Mouse (Mus musculus): Measurements from ENCODE around the gene Saysd1. TPM values are rescaled to one million over a fixed set of nuclear protein-coding genes. Genes with fewer than 3 reads are reported as not detected.
A peak's percentile ranks its signal among the peaks of the same experiment; 100 is the strongest.

Gene Saysd1
- polyA plus RNA-seq, 1 experiment from 2014 or later, result 3.8 TPM

GRCm38 (mm10) chr14:20164438-20164837 lies 26.1 kb upstream of the Saysd1 start:
- Histone ChIP-seq H3K27ac (replicated peaks) (no peak overlapping the region; the same call in 1 of the 2 replicates), H3K9ac (no peak overlapping the region), H3K9me3 (replicated peaks) (no peaks in the 10 kb centered on the region), H3K4me2 (peak overlapping the region; percentile 18; the same call in 1 of the 2 replicates), H3K27me3 (no peaks in the 10 kb centered on the region), H3K36me3 (replicated peaks) (no peaks in the 10 kb centered on the region), H3K4me1 (replicated peaks) (peaks cover 79% of the 10 kb centered on the region), H3K4me3 (replicated peaks) (no peak overlapping the region)
- no peak for ATAC-seq (ENCODE audit: insufficient read depth)
- 72% methylated on average over 7 of the region's 7 CpGs for WGBS (ENCODE audit: insufficient replicate concordance)

DNA sequence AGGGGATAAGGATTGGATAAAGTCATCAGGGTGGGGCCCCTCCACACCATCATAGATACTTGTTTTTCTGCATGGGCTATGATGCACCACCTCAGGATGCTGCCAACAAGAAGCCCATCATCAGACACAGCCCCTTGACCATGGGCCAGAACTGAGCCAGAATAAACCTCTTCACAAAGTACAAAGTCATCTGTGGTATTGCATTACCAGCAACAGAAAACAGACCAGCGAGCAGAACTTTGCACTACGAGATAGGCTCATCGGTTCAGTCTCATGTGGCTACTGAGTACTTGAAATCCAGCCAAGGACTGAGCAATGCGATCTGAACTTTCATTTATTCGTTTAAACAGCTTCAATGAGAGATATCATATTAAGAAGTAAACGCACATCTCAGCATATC lies 24.4 kb upstream of the Saysd1 start:
- peak overlapping the region; percentile 68 for H3K27ac ChIP-seq (replicated peaks)
- no peak overlapping the region for H3K4me3 ChIP-seq (replicated peaks)
- H3K4me1 ChIP-seq (replicated peaks), result peaks cover 74% of the 10 kb centered on the region
- ATAC-seq (ENCODE audit: insufficient read depth), result peak; percentile 22
- no peaks in the 10 kb centered on the region for H3K36me3 ChIP-seq (replicated peaks)
- H3K9me3 ChIP-seq (replicated peaks), result no peaks in the 10 kb centered on the region
- H3K9ac ChIP-seq, result no peak overlapping the region
- 69% methylated on average over 6 of the region's 6 CpGs for WGBS (ENCODE audit: insufficient replicate concordance)
- H3K27me3 ChIP-seq, result no peaks in the 10 kb centered on the region
- H3K4me2 ChIP-seq, result no peak overlapping the region

GRCm38 (mm10) chr14:20158727-20159681 lies 20.7 kb upstream of the Saysd1 start:
- Histone ChIP-seq H3K27me3 (no peaks in the 10 kb centered on the region), H3K9me3 (replicated peaks) (no peaks in the 10 kb centered on the region), H3K4me2 (no peak overlapping the region), H3K9ac (no peak overlapping the region), H3K36me3 (replicated peaks) (no peaks in the 10 kb centered on the region), H3K4me3 (replicated peaks) (no peak overlapping the region), H3K27ac (replicated peaks) (no peak overlapping the region), H3K4me1 (replicated peaks) (peaks cover 52% of the 10 kb centered on the region)
- ATAC-seq (ENCODE audit: insufficient read depth), result no peak
- WGBS (ENCODE audit: insufficient replicate concordance), result 62% methylated on average over 8 of the region's 8 CpGs

DNA sequence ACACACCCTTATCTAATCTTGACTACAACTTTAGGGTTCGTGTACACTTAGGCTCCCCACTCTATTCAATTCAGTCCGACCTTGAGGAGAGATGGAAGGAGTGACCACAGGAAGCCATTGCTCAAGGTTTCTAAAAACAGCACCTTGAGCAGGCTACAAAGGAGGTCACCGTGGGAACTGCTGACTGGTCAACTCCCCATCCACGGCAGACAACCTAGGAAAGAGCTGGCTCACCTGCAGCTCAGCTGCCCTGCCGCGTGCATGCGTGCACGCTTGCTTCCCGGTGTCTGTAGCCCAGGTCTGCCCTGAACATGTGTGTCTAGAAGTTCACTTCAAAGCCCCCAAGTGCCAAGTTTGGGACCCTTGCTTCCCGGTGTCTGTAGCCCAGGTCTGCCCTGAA lies 19.3 kb upstream of the Saysd1 start:
- H3K9me3 ChIP-seq (replicated peaks), result no peaks in the 10 kb centered on the region
- H3K4me2 ChIP-seq, result no peak overlapping the region
- no peak overlapping the region for H3K4me3 ChIP-seq (replicated peaks)
- 73% methylated on average over 10 of the region's 10 CpGs for WGBS (ENCODE audit: insufficient replicate concordance)
- no peak for ATAC-seq (ENCODE audit: insufficient read depth)
- no peaks in the 10 kb centered on the region for H3K36me3 ChIP-seq (replicated peaks)
- H3K4me1 ChIP-seq (replicated peaks), result peaks cover 39% of the 10 kb centered on the region
- H3K27me3 ChIP-seq, result no peaks in the 10 kb centered on the region
- no peak overlapping the region for H3K27ac ChIP-seq (replicated peaks)
- no peak overlapping the region for H3K9ac ChIP-seq

- 74% methylated on average over 10 of the region's 10 CpGs for WGBS (ENCODE audit: insufficient replicate concordance)
- no peak for ATAC-seq (ENCODE audit: insufficient read depth)
- H3K4me1 ChIP-seq (replicated peaks), result peaks cover 25% of the 10 kb centered on the region
- H3K36me3 ChIP-seq (replicated peaks), result no peaks in the 10 kb centered on the region
- H3K4me3 ChIP-seq (replicated peaks), result no peak overlapping the region
- H3K9ac ChIP-seq, result no peak overlapping the region
- no peaks in the 10 kb centered on the region for H3K9me3 ChIP-seq (replicated peaks)
- H3K27me3 ChIP-seq, result no peaks in the 10 kb centered on the region
- H3K27ac ChIP-seq (replicated peaks), result no peak overlapping the region
- H3K4me2 ChIP-seq, result no peak overlapping the region
These were observed 17.4 kb upstream of the Saysd1 start for GRCm38 (mm10) chr14:20155718-20156117.

- no peaks in the 10 kb centered on the region for H3K36me3 ChIP-seq (replicated peaks)
- 67% methylated on average over 4 of the region's 4 CpGs for WGBS (ENCODE audit: insufficient replicate concordance)
- H3K9ac ChIP-seq, result no peak overlapping the region
- no peak overlapping the region for H3K4me2 ChIP-seq
- H3K4me3 ChIP-seq (replicated peaks), result no peak overlapping the region
- no peaks in the 10 kb centered on the region for H3K9me3 ChIP-seq (replicated peaks)
- ATAC-seq (ENCODE audit: insufficient read depth), result no peak
- H3K27ac ChIP-seq (replicated peaks), result no peak overlapping the region
- H3K4me1 ChIP-seq (replicated peaks), result peaks cover 24% of the 10 kb centered on the region
- H3K27me3 ChIP-seq, result no peaks in the 10 kb centered on the region
These were observed 16.6 kb upstream of the Saysd1 start for GRCm38 (mm10) chr14:20154937-20155336.

GRCm38 (mm10) chr14:20154245-20154644 lies 15.9 kb upstream of the Saysd1 start:
- Histone ChIP-seq H3K4me3 (replicated peaks) (no peak overlapping the region), H3K27me3 (no peaks in the 10 kb centered on the region), H3K9me3 (replicated peaks) (no peaks in the 10 kb centered on the region), H3K4me1 (replicated peaks) (peaks cover 17% of the 10 kb centered on the region), H3K9ac (no peak overlapping the region), H3K4me2 (no peak overlapping the region), H3K27ac (replicated peaks) (no peak overlapping the region), H3K36me3 (replicated peaks) (no peaks in the 10 kb centered on the region)
- ATAC-seq (ENCODE audit: insufficient read depth), result no peak
- 47% methylated on average over 7 of the region's 7 CpGs for WGBS (ENCODE audit: insufficient replicate concordance)

DNA sequence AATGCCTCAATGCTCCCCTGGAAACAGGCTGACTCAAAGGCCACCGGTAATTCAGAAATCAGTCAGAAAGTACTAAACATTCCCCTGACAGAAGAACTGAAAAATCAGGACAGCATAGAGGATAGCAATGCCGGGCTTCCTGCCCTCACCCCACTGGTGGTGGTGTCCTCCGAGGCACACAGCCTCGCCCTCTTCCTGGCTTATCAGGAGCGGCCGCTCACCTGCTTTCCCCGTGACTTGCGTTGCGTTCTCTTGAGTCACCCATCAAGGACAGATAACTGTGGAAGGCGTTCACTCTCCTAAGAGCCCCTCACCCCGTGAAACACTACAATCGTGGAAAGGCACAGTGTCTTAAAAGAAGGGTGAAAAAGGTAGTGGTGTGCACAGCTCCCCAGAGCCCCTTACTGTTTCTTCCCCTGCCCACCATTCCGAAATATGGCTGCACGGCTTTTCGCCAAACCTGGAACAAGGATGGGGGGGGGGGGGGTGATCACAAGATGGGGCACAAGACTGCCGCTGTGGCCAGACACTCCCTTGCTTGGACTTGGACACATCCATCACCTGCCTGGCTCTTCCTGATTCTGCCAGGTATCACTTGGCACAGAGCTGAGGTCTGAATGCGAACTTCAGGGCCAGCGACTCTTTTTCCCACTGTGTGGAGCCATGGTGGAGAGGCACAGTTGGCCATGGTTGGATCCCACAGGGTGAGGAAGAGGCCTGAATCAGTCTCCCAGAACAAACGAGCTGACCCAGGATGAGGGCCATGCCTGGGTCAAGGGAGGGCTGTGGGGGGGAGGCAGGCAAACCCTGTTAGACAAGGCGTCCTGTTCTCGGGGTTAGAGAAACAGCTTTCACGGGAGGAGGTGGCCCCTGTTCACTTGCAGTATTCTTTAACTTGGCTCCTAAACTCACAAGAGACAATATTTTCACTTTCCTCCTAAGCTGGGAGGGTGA lies 11.1 kb upstream of the Saysd1 start:
- no peak for ATAC-seq (ENCODE audit: insufficient read depth)
- Histone ChIP-seq H3K4me3 (replicated peaks) (no peak overlapping the region), H3K27ac (replicated peaks) (no peak overlapping the region), H3K36me3 (replicated peaks) (peaks cover 21% of the 10 kb centered on the region), H3K9ac (no peak overlapping the region), H3K27me3 (no peaks in the 10 kb centered on the region), H3K9me3 (replicated peaks) (no peaks in the 10 kb centered on the region), H3K4me2 (no peak overlapping the region), H3K4me1 (replicated peaks) (peaks cover 5% of the 10 kb centered on the region; the same call in 1 of the 2 replicates)
- 60% methylated on average over 22 of the region's 22 CpGs for WGBS (ENCODE audit: insufficient replicate concordance)

DNA sequence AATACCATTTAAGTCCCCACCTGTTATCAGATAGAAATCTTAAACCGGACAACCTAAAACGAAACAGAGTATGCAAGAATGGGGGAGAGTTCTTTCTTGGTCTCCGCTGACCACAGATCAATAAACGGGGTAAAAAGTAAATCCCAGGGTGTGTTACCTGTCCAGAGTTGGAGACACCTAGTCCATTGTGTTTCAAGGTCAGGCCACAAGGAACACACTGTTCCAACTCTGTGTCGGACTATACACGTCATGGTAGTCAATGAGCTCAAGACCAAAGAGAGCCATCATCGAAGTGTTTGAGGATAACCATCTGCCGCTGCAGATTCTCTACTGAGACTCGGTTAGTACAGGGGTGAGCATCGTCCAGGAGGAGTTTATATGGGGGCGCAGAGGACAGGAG lies 10.2 kb upstream of the Saysd1 start:
- H3K27ac ChIP-seq (replicated peaks), result no peak overlapping the region
- no peak overlapping the region for H3K4me3 ChIP-seq (replicated peaks)
- H3K4me1 ChIP-seq (replicated peaks), result no peaks in the 10 kb centered on the region
- H3K36me3 ChIP-seq (replicated peaks), result peaks cover 29% of the 10 kb centered on the region
- H3K9me3 ChIP-seq (replicated peaks), result no peaks in the 10 kb centered on the region
- no peak overlapping the region for H3K9ac ChIP-seq
- WGBS (ENCODE audit: insufficient replicate concordance), result 83% methylated on average over 11 of the region's 11 CpGs
- ATAC-seq (ENCODE audit: insufficient read depth), result no peak
- H3K4me2 ChIP-seq, result no peak overlapping the region
- no peaks in the 10 kb centered on the region for H3K27me3 ChIP-seq

DNA sequence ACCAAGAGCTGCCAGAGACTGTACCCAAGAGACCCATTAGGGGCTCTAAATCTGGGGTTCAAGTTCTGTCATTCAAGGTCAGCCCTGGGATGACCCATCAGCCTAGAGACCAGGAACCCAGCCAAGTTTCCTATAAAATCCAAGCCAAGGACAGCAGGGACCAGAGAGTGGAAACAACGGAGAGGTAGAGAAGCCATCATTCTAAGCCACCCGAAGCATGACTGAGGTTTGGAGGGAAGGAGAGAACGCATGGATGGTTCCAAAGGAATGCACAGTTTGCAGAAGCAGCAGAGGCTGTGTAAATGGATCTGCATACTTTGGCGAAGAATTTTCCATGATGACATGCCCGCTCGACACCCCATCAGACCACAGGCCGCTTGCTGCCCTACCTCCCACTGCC lies 9.5 kb upstream of the Saysd1 start:
- Histone ChIP-seq H3K9me3 (replicated peaks) (no peaks in the 10 kb centered on the region), H3K27ac (replicated peaks) (no peak overlapping the region), H3K27me3 (no peaks in the 10 kb centered on the region), H3K9ac (no peak overlapping the region), H3K4me3 (replicated peaks) (no peak overlapping the region), H3K4me2 (no peak overlapping the region), H3K36me3 (replicated peaks) (peaks cover 36% of the 10 kb centered on the region), H3K4me1 (replicated peaks) (no peaks in the 10 kb centered on the region)
- no peak for ATAC-seq (ENCODE audit: insufficient read depth)
- WGBS (ENCODE audit: insufficient replicate concordance), result 83% methylated on average over 7 of the region's 7 CpGs

DNA sequence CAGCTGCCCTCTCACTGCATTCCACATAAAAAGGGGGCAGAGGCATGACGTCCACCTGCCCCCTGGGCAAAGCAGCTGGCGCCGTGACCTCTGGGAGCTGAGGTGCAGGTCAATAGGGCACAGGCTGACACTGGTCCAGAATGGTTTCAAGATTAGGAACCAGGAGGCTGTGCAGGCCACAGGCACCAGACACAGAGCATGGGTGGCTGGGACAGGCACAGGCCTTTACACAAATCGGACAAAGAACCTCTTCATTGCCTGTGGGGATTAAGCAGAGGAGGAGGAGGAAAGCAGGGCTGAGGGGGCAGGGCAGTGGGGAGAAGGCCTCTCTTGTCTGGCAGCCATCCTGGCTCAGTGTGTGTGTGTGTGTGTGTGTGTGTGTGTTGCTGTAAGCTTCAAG lies 5.8 kb upstream of the Saysd1 start:
- H3K4me2 ChIP-seq, result no peak overlapping the region
- no peak for ATAC-seq (ENCODE audit: insufficient read depth)
- WGBS (ENCODE audit: insufficient replicate concordance), result 79% methylated on average over 4 of the region's 4 CpGs

More for the DNA sequence above, 5.8 kb upstream of the Saysd1 start:
- Histone ChIP-seq H3K4me1 (replicated peaks) (no peaks in the 10 kb centered on the region), H3K27ac (replicated peaks) (no peak overlapping the region), H3K27me3 (no peaks in the 10 kb centered on the region), H3K9ac (no peak overlapping the region), H3K36me3 (replicated peaks) (peaks cover 64% of the 10 kb centered on the region), H3K4me3 (replicated peaks) (no peak overlapping the region), H3K9me3 (replicated peaks) (no peaks in the 10 kb centered on the region)

Measured in liver, embryonic 15.5 days (tissue).